Mouse (Mus musculus) midbrain, embryonic 16.5 days (tissue): ENCODE data around the gene Sgip1. TPM values are rescaled to one million over a fixed set of nuclear protein-coding genes. Genes with fewer than 3 reads are reported as not detected.

Source experiments
- ATAC-seq: fragments of 200-750 bp; cut with Nextera tagmentation; 2 replicates; pipeline ENCODE4 v1.8.0; 2017; ENCODE audit warnings: moderate TSS enrichment
- H3K27ac ChIP-seq: fragments of 300-500 bp; sonication (generic); 2 replicates; pipeline ENCODE4 v1.5.1; 2014; ENCODE audit warnings: mild to moderate bottlenecking, low read length, mixed read lengths
- H3K27me3 ChIP-seq: fragments of 300-500 bp; sonication (generic); 2 replicates; pipeline ENCODE4 v1.6.1; 2014; ENCODE audit warnings: low read depth, low read length, mixed read lengths; ENCODE audit not compliant: control insufficient read depth, insufficient read depth
- H3K36me3 ChIP-seq: fragments of 300-500 bp; sonication (generic); 2 replicates; pipeline ENCODE4 v1.6.1; 2014; ENCODE audit warnings: mild to moderate bottlenecking, low read length, moderate library complexity, mixed read lengths; ENCODE audit not compliant: control insufficient read depth, insufficient read depth
- H3K4me1 ChIP-seq: fragments of 300-500 bp; sonication (generic); 2 replicates; pipeline ENCODE4 v1.6.1; 2014; ENCODE audit warnings: mild to moderate bottlenecking, low read length, mixed read lengths; ENCODE audit not compliant: control insufficient read depth, insufficient read depth
- H3K4me2 ChIP-seq: fragments of 300-500 bp; sonication (generic); 2 replicates; pipeline ENCODE4 v1.6.1; 2014; ENCODE audit warnings: mild to moderate bottlenecking, low read length, mixed read lengths
- H3K4me3 ChIP-seq: fragments of 300-500 bp; sonication (generic); 2 replicates; pipeline ENCODE4 v1.5.1; 2014; ENCODE audit warnings: low read depth, mild to moderate bottlenecking, low read length, moderate library complexity, mixed read lengths
- H3K9ac ChIP-seq: fragments of 300-500 bp; sonication (generic); 2 replicates; pipeline ENCODE4 v1.6.1; 2014; ENCODE audit warnings: low read depth, low read length, mixed read lengths
- H3K9me3 ChIP-seq: fragments of 300-500 bp; sonication (generic); replicated peaks from 2 replicates; pipeline ENCODE4 v1.6.1; 2014; ENCODE audit warnings: mild to moderate bottlenecking, low read length, mixed read lengths; ENCODE audit not compliant: control insufficient read depth, poor library complexity, severe bottlenecking
- WGBS: fragments of 180-500 bp; shearing (Covaris S2); extraction: QIAGEN DNeasy Blood & Tissue Kit; methylation state at CpG from one replicate; pipeline ENCODE4 v1.1.7; 2014; 5-methylcytosine and 5-hydroxymethylcytosine counted together
- polyA plus RNA-seq: library from polyadenylated mRNA; unstranded; fragments of >200 nt; fragmentation: Nextera tagmentation; extraction: Ambion mirVana; gene quantifications from 2 replicates; pipeline ENCODE4 v1.2.1, GENCODE M21; 2015

The Sgip1 gene
- polyA plus RNA-seq, 1 experiment from 2014 or later = 80.4 TPM

- H3K4me1 ChIP-seq = peaks cover 8% of the 10 kb centered on the region
- no peaks in the 10 kb centered on the region for H3K36me3 ChIP-seq
- WGBS = 80% methylated on average over 8 of the region's 8 CpGs
- no peak overlapping the region for H3K4me3 ChIP-seq
- no peak overlapping the region for H3K4me2 ChIP-seq
- no peaks in the 10 kb centered on the region for H3K27me3 ChIP-seq
- no peaks in the 10 kb centered on the region for H3K9me3 ChIP-seq
- H3K9ac ChIP-seq = no peak overlapping the region
- H3K27ac ChIP-seq = no peak overlapping the region
- ATAC-seq = no peak
These were observed 51.1 kb downstream of the Sgip1 start for GRCm38 (mm10) chr4:102792100-102792790.

DNA sequence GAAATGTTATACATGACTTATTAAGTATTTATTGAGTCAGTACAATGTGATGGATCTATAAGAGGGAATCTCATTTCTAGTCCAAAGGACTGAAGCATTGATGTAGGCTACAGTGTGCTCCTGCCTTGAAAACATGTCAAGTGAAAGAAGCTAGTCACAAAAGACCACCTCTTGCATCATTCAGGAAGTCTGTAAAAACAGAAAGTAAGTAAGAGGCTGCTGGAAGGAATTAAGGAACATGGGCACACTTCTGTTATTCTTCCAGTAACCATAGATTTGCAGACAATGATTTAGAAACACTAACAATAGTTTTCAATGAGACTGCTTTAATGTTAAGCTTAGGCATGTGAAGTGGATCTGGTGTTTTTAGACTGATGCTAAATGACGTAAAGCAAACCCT is 60.4 kb downstream of the Sgip1 start:
- peaks cover 5% of the 10 kb centered on the region; the same call in 1 of the 2 replicates for H3K4me1 ChIP-seq
- no peaks in the 10 kb centered on the region for H3K9me3 ChIP-seq
- H3K9ac ChIP-seq = no peak overlapping the region
- H3K4me2 ChIP-seq = no peak overlapping the region
- H3K36me3 ChIP-seq = no peaks in the 10 kb centered on the region
- no peak overlapping the region for H3K4me3 ChIP-seq
- no peaks in the 10 kb centered on the region for H3K27me3 ChIP-seq
- ATAC-seq = no peak
- H3K27ac ChIP-seq = no peak overlapping the region
- 86% methylated on average over 1 of the region's 1 CpGs for WGBS

DNA sequence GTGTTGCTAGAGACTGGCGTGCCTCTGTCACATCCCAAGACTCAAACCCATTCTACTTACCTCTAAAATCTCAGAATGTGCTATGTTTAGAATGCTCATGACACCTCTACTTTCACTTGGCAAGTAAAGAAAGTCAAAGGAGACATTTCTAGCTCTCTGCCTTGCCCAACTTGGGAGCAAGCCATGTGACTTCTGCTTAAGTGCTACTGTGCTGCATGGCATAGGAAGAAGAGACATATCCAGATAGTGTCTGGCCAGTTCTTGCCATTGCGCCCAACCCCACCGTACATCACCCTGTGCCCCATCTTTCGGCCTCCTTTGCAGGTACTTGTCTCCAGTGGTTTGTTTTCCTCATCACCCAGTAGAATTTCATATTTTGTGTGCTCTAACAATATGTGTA is 60.8 kb downstream of the Sgip1 start:
- no peak for ATAC-seq
- Histone ChIP-seq H3K4me3 (no peak overlapping the region), H3K27me3 (no peaks in the 10 kb centered on the region), H3K9ac (no peak overlapping the region), H3K4me2 (no peak overlapping the region), H3K27ac (no peak overlapping the region), H3K36me3 (no peaks in the 10 kb centered on the region), H3K9me3 (no peaks in the 10 kb centered on the region), H3K4me1 (peaks cover 5% of the 10 kb centered on the region; the same call in 1 of the 2 replicates)
- WGBS = 95% methylated on average over 4 of the region's 4 CpGs

DNA sequence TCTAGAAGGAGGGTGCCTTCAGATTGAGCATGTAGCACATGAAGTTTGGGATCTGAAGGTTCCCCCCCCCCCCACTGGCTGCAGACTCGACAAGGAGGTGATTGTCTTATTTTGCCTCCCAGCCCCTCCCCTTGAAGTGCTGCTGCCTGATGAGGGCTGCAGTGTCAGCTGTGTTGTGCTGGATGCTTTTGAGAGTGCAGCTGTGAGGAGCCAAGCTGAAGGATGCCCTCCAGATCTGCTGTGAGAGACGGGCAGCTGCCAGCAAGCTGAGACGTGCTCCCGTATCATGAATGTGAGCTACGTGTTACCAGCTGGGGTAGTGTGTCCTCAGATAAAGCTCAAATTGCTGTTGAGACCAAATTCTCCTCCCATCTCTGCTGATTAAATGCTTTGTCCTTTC is 63.5 kb downstream of the Sgip1 start:
- Histone ChIP-seq H3K27ac (no peak overlapping the region), H3K4me1 (peaks cover 5% of the 10 kb centered on the region; the same call in 1 of the 2 replicates), H3K4me3 (no peak overlapping the region), H3K4me2 (no peak overlapping the region), H3K9me3 (no peaks in the 10 kb centered on the region), H3K36me3 (no peaks in the 10 kb centered on the region), H3K27me3 (no peaks in the 10 kb centered on the region), H3K9ac (no peak overlapping the region)
- ATAC-seq = 0 out of 2 replicates have a peak, but pooled peaks have one; percentile 45
- WGBS = 49% methylated on average over 5 of the region's 5 CpGs

GRCm38 (mm10) chr4:102806987-102807386 is 65.9 kb downstream of the Sgip1 start:
- H3K36me3 ChIP-seq = no peaks in the 10 kb centered on the region
- H3K27me3 ChIP-seq = no peaks in the 10 kb centered on the region
- H3K9ac ChIP-seq = no peak overlapping the region
- no peak for ATAC-seq
- H3K4me1 ChIP-seq = peaks cover 5% of the 10 kb centered on the region; the same call in 1 of the 2 replicates
- no peak overlapping the region for H3K4me3 ChIP-seq
- H3K9me3 ChIP-seq = no peaks in the 10 kb centered on the region
- H3K27ac ChIP-seq = no peak overlapping the region
- WGBS = 87% methylated on average over 3 of the region's 3 CpGs
- H3K4me2 ChIP-seq = no peak overlapping the region

DNA sequence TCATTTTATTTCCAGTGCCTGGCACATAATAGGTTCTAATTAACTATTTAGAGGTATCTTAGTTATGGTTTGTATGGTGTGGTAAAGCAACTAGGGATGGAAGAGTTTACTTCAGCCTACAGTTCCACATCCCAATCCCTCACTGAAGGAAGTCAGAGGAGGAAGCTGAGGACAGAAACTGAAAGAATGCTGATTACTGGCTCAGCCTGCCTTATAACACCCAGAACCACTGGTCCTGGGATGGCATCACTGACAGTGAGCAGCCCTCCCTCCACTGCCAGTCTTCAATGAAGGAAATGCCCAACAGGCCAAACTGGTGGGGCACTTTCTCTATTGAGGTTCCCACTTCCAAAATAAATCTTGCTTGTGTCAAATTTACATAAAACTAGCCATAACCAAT is 67.2 kb downstream of the Sgip1 start:
- ATAC-seq = no peak
- H3K27ac ChIP-seq = no peak overlapping the region
- peaks cover 5% of the 10 kb centered on the region; the same call in 1 of the 2 replicates for H3K4me1 ChIP-seq
- no peaks in the 10 kb centered on the region for H3K9me3 ChIP-seq
- H3K36me3 ChIP-seq = no peaks in the 10 kb centered on the region
- H3K4me2 ChIP-seq = no peak overlapping the region
- no peak overlapping the region for H3K4me3 ChIP-seq
- no peaks in the 10 kb centered on the region for H3K27me3 ChIP-seq
- no peak overlapping the region for H3K9ac ChIP-seq

GRCm38 (mm10) chr4:102809296-102809695 is 68.2 kb downstream of the Sgip1 start:
- Histone ChIP-seq H3K4me2 (no peak overlapping the region), H3K4me3 (no peak overlapping the region), H3K4me1 (peaks cover 5% of the 10 kb centered on the region; the same call in 1 of the 2 replicates), H3K9ac (no peak overlapping the region), H3K27me3 (no peaks in the 10 kb centered on the region), H3K27ac (no peak overlapping the region), H3K36me3 (no peaks in the 10 kb centered on the region), H3K9me3 (no peaks in the 10 kb centered on the region)
- WGBS = 80% methylated on average over 4 of the region's 4 CpGs
- ATAC-seq = no peak

GRCm38 (mm10) chr4:102810277-102810676 is 69.2 kb downstream of the Sgip1 start:
- Histone ChIP-seq H3K9ac (no peak overlapping the region), H3K36me3 (no peaks in the 10 kb centered on the region), H3K27ac (no peak overlapping the region), H3K4me2 (no peak overlapping the region), H3K27me3 (no peaks in the 10 kb centered on the region), H3K9me3 (no peaks in the 10 kb centered on the region), H3K4me3 (no peak overlapping the region), H3K4me1 (no peaks in the 10 kb centered on the region)
- 92% methylated on average over 1 of the region's 1 CpGs for WGBS
- ATAC-seq = no peak

- Histone ChIP-seq H3K4me3 (no peak overlapping the region), H3K36me3 (no peaks in the 10 kb centered on the region), H3K27ac (no peak overlapping the region), H3K27me3 (no peaks in the 10 kb centered on the region), H3K9me3 (no peaks in the 10 kb centered on the region), H3K4me2 (no peak overlapping the region), H3K4me1 (no peaks in the 10 kb centered on the region), H3K9ac (no peak overlapping the region)
- WGBS = 55% methylated on average over 9 of the region's 9 CpGs
- no peak for ATAC-seq
These were observed 70.1 kb downstream of the Sgip1 start for GRCm38 (mm10) chr4:102811007-102811805.
